Mouse (Mus musculus): ENCODE results near the gene Phb2.

DNA sequence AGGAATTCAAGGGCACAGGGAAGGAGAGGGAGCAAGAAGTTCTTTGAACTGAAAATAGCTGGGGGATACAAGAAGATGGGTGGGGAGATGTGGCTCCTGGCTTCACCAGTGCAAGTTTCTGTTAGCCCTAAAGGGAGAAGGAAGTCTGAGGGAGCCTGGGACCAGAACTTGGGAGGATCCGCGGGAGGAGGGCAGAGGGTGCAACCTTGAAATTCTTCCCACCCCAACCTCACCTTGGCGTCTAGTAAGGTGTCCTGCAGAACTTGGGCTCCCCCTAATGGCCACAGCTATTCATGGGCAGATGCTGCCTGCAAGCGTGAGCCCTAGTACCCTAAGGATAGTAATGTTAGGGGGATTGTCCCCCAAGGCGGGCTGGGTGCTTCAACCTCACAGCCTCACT lies 47.1 kb downstream of the Phb2 start:
- TF ChIP-seq CTCF (IDR thresholded peaks at IDR 0.05; ENCODE audit: borderline replicate concordance, insufficient read depth, low read depth, low read length): peak; percentile 92
- peak; percentile 40; the same call in 1 of the 2 replicates for TF ChIP-seq POLR2A (IDR thresholded peaks at IDR 0.05; ENCODE audit: borderline replicate concordance, insufficient read depth, low read length)

All from cerebellum, adult 2 months (tissue).